Mouse (Mus musculus): Measurements from ENCODE around the gene Xcr1.

Xcr1 gene

GRCm38 (mm10) chr9:123861929-123862328, at the start of gene Xcr1:
TSS of gene Xcr1 (minus strand) at chr9:123862029.
- CTCF ChIA-PET, result no interaction called here

GRCm38 (mm10) chr9:123872049-123872448, 10.2 kb upstream of the Xcr1 start:
- CTCF ChIA-PET, result no interaction called here

GRCm38 (mm10) chr9:123869167-123869784, 7.4 kb upstream of the Xcr1 start:
- CTCF ChIA-PET, result interaction anchor here (0.7 kb wide), 1 partner anchor 151 kb away, joined by 3 read pairs; no protein-coding TSS in a partner anchor

- CTCF ChIA-PET, result no interaction called here
Observed at GRCm38 (mm10) chr9:123863641-123864040, 1.8 kb upstream of the Xcr1 start.

GRCm38 (mm10) chr9:123862895-123863616, 1.2 kb upstream of the Xcr1 start:
- CTCF ChIA-PET, result no interaction called here

GRCm38 (mm10) chr9:123856836-123857235, 5.0 kb downstream of the Xcr1 start:
- CTCF ChIA-PET, result no interaction called here

GRCm38 (mm10) chr9:123852449-123853390, 9.1 kb downstream of the Xcr1 start:
- CTCF ChIA-PET, result no interaction called here

- CTCF ChIA-PET, result interaction anchor here (1.0 kb wide), 1 partner anchor 278 kb away, joined by 3 read pairs; no protein-coding TSS in a partner anchor
Observed at GRCm38 (mm10) chr9:123851713-123852448, 9.9 kb downstream of the Xcr1 start, which contains the start of gene Fyco1. TSS of gene Fyco1 (minus strand) at chr9:123851899.

- CTCF ChIA-PET, result interaction anchor here (0.8 to 1.0 kb wide), 2 partner anchors 8 to 279 kb away, joined by 3 read pairs; no protein-coding TSS in a partner anchor
Observed at GRCm38 (mm10) chr9:123851062-123851712, 10.6 kb downstream of the Xcr1 start.

- CTCF ChIA-PET, result interaction anchor here (0.8 to 1.0 kb wide), 2 partner anchors 8 to 279 kb away, joined by 3 read pairs; no protein-coding TSS in a partner anchor
Observed at GRCm38 (mm10) chr9:123850705-123851061, 11.1 kb downstream of the Xcr1 start.

GRCm38 (mm10) chr9:123849976-123850695, 11.7 kb downstream of the Xcr1 start:
- CTCF ChIA-PET, result interaction anchor here (0.8 kb wide), 1 partner anchor 7 kb away, joined by 3 read pairs; no protein-coding TSS in a partner anchor

GRCm38 (mm10) chr9:123846490-123846889, 15.3 kb downstream of the Xcr1 start:
- CTCF ChIA-PET, result no interaction called here

GRCm38 (mm10) chr9:123845120-123845519, 16.7 kb downstream of the Xcr1 start:
- CTCF ChIA-PET, result no interaction called here

GRCm38 (mm10) chr9:123844468-123844867, 17.4 kb downstream of the Xcr1 start:
- CTCF ChIA-PET, result no interaction called here

- CTCF ChIA-PET, result no interaction called here
Observed at GRCm38 (mm10) chr9:123840243-123840642, 21.6 kb downstream of the Xcr1 start.

- CTCF ChIA-PET, result no interaction called here
Observed at GRCm38 (mm10) chr9:123835851-123836250, 26.0 kb downstream of the Xcr1 start.

- CTCF ChIA-PET, result no interaction called here
Observed at GRCm38 (mm10) chr9:123828916-123829315, 32.9 kb downstream of the Xcr1 start.

- CTCF ChIA-PET, result interaction anchor here (0.5 kb wide), 1 partner anchor 132 kb away, joined by 7 read pairs; no protein-coding TSS in a partner anchor
Observed at GRCm38 (mm10) chr9:123826631-123827030, 35.2 kb downstream of the Xcr1 start.

- CTCF ChIA-PET, result no interaction called here
Observed at GRCm38 (mm10) chr9:123818601-123819000, 43.2 kb downstream of the Xcr1 start.

GRCm38 (mm10) chr9:123815996-123816395, 45.8 kb downstream of the Xcr1 start:
- CTCF ChIA-PET, result no interaction called here

Data from spleen, embryonic (tissue).